Mouse (Mus musculus): ENCODE measurements around the gene Enpp5. TPM values are rescaled to one million over a fixed set of nuclear protein-coding genes. Genes with fewer than 3 reads are reported as not detected.

Enpp5 gene
- 10 to 100 TPM in 1 of 2 experiments, 1 to 10 TPM in 1; 1.1 to 15.3 TPM for polyA plus RNA-seq (2017; shearing (Covaris generic))

DNA sequence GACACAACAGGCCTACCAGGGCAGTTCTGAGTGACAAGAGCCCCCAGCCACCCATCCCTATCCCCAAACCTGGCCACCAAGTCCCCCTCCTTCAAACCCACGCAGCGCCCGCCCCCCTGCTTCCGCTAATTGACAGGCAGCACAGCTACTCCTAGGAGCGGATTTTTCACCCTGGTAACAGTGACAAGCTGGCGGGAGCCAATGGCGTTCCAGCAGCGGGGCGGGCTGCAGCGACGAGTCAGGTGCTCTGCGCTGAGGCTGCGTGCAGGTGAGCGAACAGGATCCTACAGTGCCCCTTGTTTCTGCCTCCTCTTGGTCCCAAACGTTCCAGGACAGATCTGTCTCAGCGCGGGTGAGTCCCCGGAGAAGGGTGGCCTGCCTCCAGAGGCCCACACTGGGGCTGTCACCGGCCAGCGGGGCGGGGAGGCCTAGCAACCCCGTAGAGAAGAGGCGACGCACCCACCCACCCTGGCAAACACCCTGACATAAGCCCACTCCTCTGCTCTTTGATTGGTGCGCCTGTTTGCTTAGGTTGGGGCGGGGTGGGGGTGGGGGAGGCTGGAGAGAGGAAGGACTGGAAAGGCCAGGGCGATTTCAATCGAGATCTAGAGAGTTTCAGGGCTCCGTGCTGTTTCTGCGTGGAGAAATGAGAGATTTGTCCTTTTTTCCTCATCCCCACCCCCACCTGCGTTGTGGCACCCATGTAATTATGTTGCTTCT lies at the start of gene Enpp5:
Gene Enpp5 (plus strand): TSS at position 183 of the 720 bp plus-strand sequence.

DNA sequence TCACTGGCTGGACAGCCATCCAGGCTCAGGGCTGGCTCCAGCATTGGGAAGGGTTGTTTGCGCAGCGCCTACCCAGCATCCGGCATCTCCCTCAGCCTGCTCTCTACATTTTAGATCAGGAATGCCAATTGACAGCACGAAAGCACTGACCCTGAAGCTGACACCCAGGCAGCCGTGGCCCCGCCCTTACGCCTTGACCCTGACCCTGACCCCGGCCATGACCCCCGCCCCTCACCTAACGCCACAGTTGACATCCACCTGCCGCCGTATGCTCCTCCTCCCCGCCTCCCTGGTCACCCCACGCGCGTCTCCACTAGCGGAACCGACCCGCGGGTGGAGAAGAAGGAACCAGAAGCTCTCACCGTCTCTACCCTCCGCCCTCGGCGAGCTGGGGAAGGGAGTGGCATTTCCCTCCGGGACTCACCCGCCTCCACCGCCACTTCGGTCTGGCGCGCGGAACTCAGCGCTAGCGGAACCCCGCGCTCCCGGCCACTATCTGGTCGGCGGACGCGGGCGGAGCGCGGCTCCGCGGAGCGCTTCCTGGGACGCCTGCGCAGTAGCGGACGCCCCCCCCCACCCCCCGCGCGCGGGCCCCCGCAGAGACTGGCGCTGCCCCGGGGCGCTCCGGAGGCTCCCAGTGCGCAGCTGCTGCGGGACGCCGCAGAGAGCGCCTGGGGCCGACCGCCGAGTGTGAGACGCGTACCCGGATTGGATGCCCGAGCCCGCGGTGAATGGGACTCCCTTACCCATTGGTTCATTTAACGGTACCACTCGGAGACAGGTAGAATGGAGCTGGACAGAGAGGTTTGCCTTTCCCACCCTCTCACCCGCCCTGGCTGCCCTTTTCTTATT lies 26.9 kb downstream of the Enpp5 start, which contains the start of gene Enpp4:
Gene Enpp4 (minus strand): TSS at position 523 of the 852 bp plus-strand sequence.

Other genes starting within 250 kb of the Enpp5 start
- 10 to 100 TPM in 1 of 2 experiments, 1 to 10 TPM in 1; 6.3 to 14.7 TPM for gene Enpp4, start 27.0 kb downstream of the Enpp5 start, polyA plus RNA-seq (2017; shearing (Covaris generic))
- not detected for gene Clic5, start 109.8 kb downstream of the Enpp5 start, polyA plus RNA-seq (2017; shearing (Covaris generic))

All from inflammation-experienced regulatory T-cells (primary cell).